Mouse (Mus musculus) CH12.LX (cell line): Measurements from ENCODE around the gene Ddx28. TPM values are rescaled to one million over a fixed set of nuclear protein-coding genes. Genes with fewer than 3 reads are reported as not detected.

Experiments used
- DNase-seq: peaks from one replicate; pipeline ENCODE4 v3.0.0-alpha.2; 2013; ENCODE audit errors: extremely low read depth
- H3K27ac ChIP-seq: 2 replicates; pipeline ENCODE4 v1.5.1; 2012; ENCODE audit warnings: low read depth, mild to moderate bottlenecking, control low read depth, moderate library complexity; ENCODE audit not compliant: insufficient read depth
- H3K27me3 ChIP-seq: replicated peaks from 2 replicates; pipeline ENCODE3; 2012; ENCODE audit warnings: inconsistent platforms
- H3K36me3 ChIP-seq, 2 experiments: replicated peaks in 1 of 2; 2 replicates each; pipeline versions ENCODE3 to v1.6.1; 2012; ENCODE audit warnings: inconsistent platforms in 1 of 2, low read length in 1 of 2, mild to moderate bottlenecking in 1 of 2, mixed read lengths in 1 of 2, moderate library complexity in 1 of 2; ENCODE audit not compliant: control insufficient read depth in 1 of 2, insufficient read depth in 1 of 2
- H3K4me1 ChIP-seq, 2 experiments: 2 replicates each; pipeline ENCODE4 v1.6.1; 2012; ENCODE audit warnings: inconsistent platforms in 1 of 2, moderate library complexity in 1 of 2; ENCODE audit not compliant: insufficient read depth in 2 of 2, control insufficient read depth in 1 of 2
- H3K4me2 ChIP-seq: 2 replicates; pipeline ENCODE4 v1.6.1; 2012; ENCODE audit warnings: low read depth, mild to moderate bottlenecking, control low read depth; ENCODE audit not compliant: poor library complexity, insufficient read depth, severe bottlenecking
- H3K4me3 ChIP-seq, 3 experiments: fragments of 150-350 bp in 1 of 3; sonication (generic) in 1 of 3; replicated peaks in 1 of 3; 2 replicates each; pipeline versions ENCODE3 to v1.5.1; 2011 to 2012; ENCODE audit warnings: low read depth in 2 of 3, low read length in 2 of 3, mild to moderate bottlenecking in 2 of 3, moderate library complexity in 2 of 3, control low read depth in 1 of 3, improper control_type of control experiment in 1 of 3, inconsistent platforms in 1 of 3, mixed read lengths in 1 of 3; ENCODE audit not compliant: poor library complexity in 1 of 3
- H3K79me2 ChIP-seq: replicated peaks from 2 replicates; pipeline ENCODE4 v1.6.1; 2012; ENCODE audit warnings: mild to moderate bottlenecking, moderate library complexity; ENCODE audit not compliant: control insufficient read depth, poor library complexity, insufficient read depth, severe bottlenecking; ENCODE audit errors: extremely low read depth
- H3K9ac ChIP-seq: 2 replicates; pipeline ENCODE4 v1.6.1; 2012; ENCODE audit warnings: low read depth, mild to moderate bottlenecking, control low read depth, moderate library complexity; ENCODE audit not compliant: insufficient read depth
- H3K9me3 ChIP-seq: replicated peaks from 2 replicates; pipeline ENCODE3; 2012; ENCODE audit warnings: low read length, inconsistent platforms, mixed read lengths
- BHLHE40 ChIP-seq: IDR thresholded peaks from 2 replicates; pipeline ENCODE4 v1.6.1; 2011; ENCODE audit warnings: mild to moderate bottlenecking, low read depth, low read length, improper control_type of control experiment
- CHD1 ChIP-seq: IDR thresholded peaks from 2 replicates; pipeline ENCODE4 v1.6.1; 2012; ENCODE audit warnings: low read depth, low read length, improper control_type of control experiment, inconsistent platforms
- CHD2 ChIP-seq: IDR thresholded peaks from 2 replicates; pipeline ENCODE4 v1.6.1; 2011; ENCODE audit warnings: low read length, improper control_type of control experiment
- CTCF ChIP-seq, 2 experiments: IDR thresholded peaks in 1 of 2; conservative IDR thresholded peaks in 1 of 2; 2 replicates each; pipeline ENCODE4 v1.5.1; 2011 to 2012; ENCODE audit warnings: low read depth in 2 of 2, low read length in 2 of 2, improper control_type of control experiment in 1 of 2, inconsistent platforms in 1 of 2, mild to moderate bottlenecking in 1 of 2, moderate library complexity in 1 of 2
- E2F4 ChIP-seq: IDR thresholded peaks from 2 replicates; pipeline ENCODE4 v1.6.1; 2011; ENCODE audit warnings: low read depth, low read length, improper control_type of control experiment; ENCODE audit not compliant: insufficient replicate concordance
- EP300 ChIP-seq: IDR thresholded peaks from 2 replicates; pipeline ENCODE4 v1.6.1; 2011; ENCODE audit warnings: low read length, improper control_type of control experiment
- ETS1 ChIP-seq: conservative IDR thresholded peaks from 2 replicates; pipeline ENCODE4 v1.6.1; 2012; ENCODE audit warnings: low read depth, mild to moderate bottlenecking, inconsistent platforms, low read length, improper control_type of control experiment, moderate library complexity
- GABPA ChIP-seq: IDR thresholded peaks from 2 replicates; pipeline ENCODE4 v1.6.1; 2012; ENCODE audit warnings: low read depth, low read length, improper control_type of control experiment, inconsistent platforms; ENCODE audit not compliant: insufficient replicate concordance
- HCFC1 ChIP-seq: IDR thresholded peaks from 2 replicates; pipeline ENCODE4 v1.6.1; 2012; ENCODE audit warnings: low read depth, mild to moderate bottlenecking, inconsistent platforms, low read length, improper control_type of control experiment
- IRF4 ChIP-seq: IDR thresholded peaks from 2 replicates; pipeline ENCODE4 v1.6.1; 2014; ENCODE audit warnings: low read depth, mild to moderate bottlenecking, inconsistent platforms, low read length, improper control_type of control experiment
- JUN ChIP-seq: IDR thresholded peaks from 2 replicates; pipeline ENCODE4 v1.6.1; 2011; ENCODE audit warnings: low read depth, mild to moderate bottlenecking, low read length, improper control_type of control experiment, moderate library complexity; ENCODE audit not compliant: insufficient read depth
- JUND ChIP-seq: conservative IDR thresholded peaks from 2 replicates; pipeline ENCODE4 v1.6.1; 2011; ENCODE audit warnings: low read depth, low read length, improper control_type of control experiment
- KAT2A ChIP-seq: IDR thresholded peaks from 2 replicates; pipeline ENCODE4 v1.6.1; 2012; ENCODE audit warnings: low read length, improper control_type of control experiment, inconsistent platforms; ENCODE audit not compliant: insufficient replicate concordance
- MAX ChIP-seq: IDR thresholded peaks from 2 replicates; pipeline ENCODE4 v1.6.1; 2011; ENCODE audit warnings: low read length, improper control_type of control experiment
- MAZ ChIP-seq: IDR thresholded peaks from 2 replicates; pipeline ENCODE4 v1.6.1; 2012; ENCODE audit warnings: low read depth, mild to moderate bottlenecking, inconsistent platforms, low read length, improper control_type of control experiment, moderate library complexity
- MEF2A ChIP-seq: IDR thresholded peaks from 2 replicates; pipeline ENCODE4 v1.6.1; 2014; ENCODE audit warnings: low read depth, mild to moderate bottlenecking, inconsistent platforms, low read length, improper control_type of control experiment, borderline replicate concordance
- MXI1 ChIP-seq: IDR thresholded peaks from 2 replicates; pipeline ENCODE4 v1.6.1; 2011; ENCODE audit warnings: mild to moderate bottlenecking, low read depth, low read length, improper control_type of control experiment
- MYC ChIP-seq: IDR thresholded peaks from 2 replicates; pipeline ENCODE4 v1.6.1; 2011; ENCODE audit warnings: low read depth, mild to moderate bottlenecking, improper control_type of control experiment, low read length
- NELFE ChIP-seq: IDR thresholded peaks from 2 replicates; pipeline ENCODE4 v1.6.1; 2011; ENCODE audit warnings: low read depth, low read length, improper control_type of control experiment
- NRF1 ChIP-seq: IDR thresholded peaks from 2 replicates; pipeline ENCODE4 v1.6.1; 2014; ENCODE audit warnings: low read depth, mild to moderate bottlenecking, inconsistent platforms, low read length, improper control_type of control experiment, moderate library complexity
- PAX5 ChIP-seq: IDR thresholded peaks from 2 replicates; pipeline ENCODE4 v1.6.1; 2012; ENCODE audit warnings: low read length, inconsistent platforms, mixed read lengths
- POLR2A ChIP-seq: IDR thresholded peaks from 2 replicates; pipeline ENCODE4 v1.6.1; 2011; ENCODE audit warnings: low read depth, mild to moderate bottlenecking, improper control_type of control experiment, low read length
- POLR2AphosphoS2 ChIP-seq: IDR thresholded peaks from 2 replicates; pipeline ENCODE4 v1.6.1; 2011; ENCODE audit warnings: low read depth, low read length, improper control_type of control experiment
- RAD21 ChIP-seq: IDR thresholded peaks from 2 replicates; pipeline ENCODE4 v1.6.1; 2011; ENCODE audit warnings: low read depth, mild to moderate bottlenecking, low read length, improper control_type of control experiment, moderate library complexity
- SMC3 ChIP-seq: IDR thresholded peaks from 2 replicates; pipeline ENCODE4 v1.6.1; 2011; ENCODE audit warnings: low read depth, low read length, improper control_type of control experiment
- TCF12 ChIP-seq: IDR thresholded peaks from 2 replicates; pipeline ENCODE4 v1.6.1; 2014; ENCODE audit warnings: low read depth, mild to moderate bottlenecking, inconsistent platforms, low read length, improper control_type of control experiment
- UBTF ChIP-seq: IDR thresholded peaks from 2 replicates; pipeline ENCODE4 v1.6.1; 2012; ENCODE audit warnings: low read depth, mild to moderate bottlenecking, inconsistent platforms, low read length, improper control_type of control experiment, moderate library complexity
- USF1 ChIP-seq: IDR thresholded peaks from 2 replicates; pipeline ENCODE4 v1.6.1; 2014; ENCODE audit warnings: low read depth, mild to moderate bottlenecking, inconsistent platforms, low read length, improper control_type of control experiment
- USF2 ChIP-seq: conservative IDR thresholded peaks from 2 replicates; pipeline ENCODE4 v1.6.1; 2011; ENCODE audit warnings: low read depth, low read length, improper control_type of control experiment
- ZC3H11A ChIP-seq: IDR thresholded peaks from 2 replicates; pipeline ENCODE4 v1.6.1; 2012; ENCODE audit warnings: low read depth, mild to moderate bottlenecking, inconsistent platforms, low read length, improper control_type of control experiment
- ZNF384 ChIP-seq: IDR thresholded peaks from 2 replicates; pipeline ENCODE4 v1.6.1; 2012; ENCODE audit warnings: low read depth, low read length, improper control_type of control experiment, inconsistent platforms
- dilution Hi-C: fragments of 300-500 bp; cut with MboI; formaldehyde crosslinking; loops from 2 replicates; pipeline ENCODE4 v1.14.3; 2020; ENCODE audit warnings: low sequenced_read_pairs; ENCODE audit not compliant: extremely low pct_unique_long_range_greater_than_20kb, extremely low pct_ligation_motif_present
- in situ Hi-C: fragments of 300-500 bp; cut with MboI; formaldehyde crosslinking; loops from 3 replicates; pipeline ENCODE4 v1.14.3; 2019; ENCODE audit warnings: low sequenced_read_pairs, low pct_ligation_motif_present, low pct_unique_long_range_greater_than_20kb, mixed read lengths
- polyA plus RNA-seq: library from polyadenylated mRNA; unstranded; fragments of >175 nt; gene quantifications from 2 replicates; pipeline ENCODE4 v1.2.1, GENCODE M21; 2012; ENCODE audit warnings: low read depth; ENCODE audit not compliant: insufficient read length
- total RNA-seq, 2 experiments: library from RNA; depleted of rRNA; stranded (reverse); fragments of 300-350 nt in 1 of 2; fragments of >200 nt in 1 of 2; gene quantifications; 2 replicates each; pipeline ENCODE4 v1.2.3; 2012 to 2014

Ddx28 gene
- total and polyA plus RNA-seq, 3 experiments = 15.5 to 21.8 (median 19.8) TPM

GRCm38 (mm10) chr8:106038721-106039120 is 27.0 kb upstream of the Ddx28 start:
- in situ Hi-C loops = loop anchor here (25.0 kb wide), 1 partner anchor 326 kb away; the partner anchor contains the start of genes 4933405L10Rik, Acd, Enkd1 and Pard6a
- Histone ChIP-seq H3K4me3 (no peak overlapping the region), H3K79me2 (no peaks in the 10 kb centered on the region), H3K4me2 (no peak overlapping the region), H3K9ac (no peak overlapping the region), H3K36me3 (peaks cover 21 to 68% of the 10 kb centered on the region in 2 experiments), H3K4me1 (peaks cover 9 to 41% of the 10 kb centered on the region in 2 experiments), H3K9me3 (no peaks in the 10 kb centered on the region), H3K27me3 (no peaks in the 10 kb centered on the region), H3K27ac (no peak overlapping the region)
- dilution Hi-C loops = no loop called here
- no peak for TF ChIP-seq CHD1
- TF ChIP-seq RAD21 = no peak
- TF ChIP-seq BHLHE40 = no peak
- TF ChIP-seq MYC = no peak
- no peak for TF ChIP-seq MAZ
- no peak for TF ChIP-seq ZNF384
- no peak for TF ChIP-seq NRF1
- no peak for TF ChIP-seq ZC3H11A
- no peak for DNase-seq

DNA sequence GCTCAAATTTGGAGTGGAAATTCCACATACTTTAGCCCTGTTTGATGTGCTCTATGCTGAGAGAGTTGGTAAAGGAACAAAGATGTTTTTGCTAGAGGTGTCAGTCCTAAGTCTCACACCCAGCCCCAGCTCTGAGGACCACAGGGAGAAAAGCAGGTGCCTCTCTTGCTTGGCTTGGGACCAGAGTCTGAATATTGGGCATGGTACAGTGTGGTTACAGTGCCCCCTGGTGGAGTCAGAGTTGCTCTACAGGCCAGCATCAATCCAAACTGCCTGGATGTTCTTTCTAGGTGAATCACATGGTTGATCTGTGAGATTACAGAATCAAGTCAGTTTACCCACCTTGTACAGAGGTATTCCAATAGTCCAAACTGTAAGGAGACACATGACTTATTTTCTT is 10.8 kb upstream of the Ddx28 start:
- H3K4me1 ChIP-seq = no peaks in the 10 kb centered on the region
- dilution Hi-C loops = no loop called here
- no peak overlapping the region for H3K9ac ChIP-seq
- H3K27me3 ChIP-seq = no peaks in the 10 kb centered on the region
- no peak overlapping the region for H3K4me3 ChIP-seq
- no peak overlapping the region for H3K27ac ChIP-seq
- peaks cover 30 to 80% of the 10 kb centered on the region in 2 experiments for H3K36me3 ChIP-seq
- DNase-seq = peak; percentile 82
- H3K4me2 ChIP-seq = no peak overlapping the region
- in situ Hi-C loops = no loop called here
- no peaks in the 10 kb centered on the region for H3K9me3 ChIP-seq
- H3K79me2 ChIP-seq = no peaks in the 10 kb centered on the region; the same call in 1 of the 2 replicates
- no peak for TF ChIP-seq JUN
- TF ChIP-seq CHD1 = no peak
- TF ChIP-seq IRF4 = peak; percentile 57; the same call in 1 of the 2 replicates
- no peak for TF ChIP-seq EP300
- no peak for TF ChIP-seq MXI1
- TF ChIP-seq E2F4 = no peak
- TF ChIP-seq MAZ = peak; percentile 40; the same call in 1 of the 2 replicates
- TF ChIP-seq ETS1 = no peak
- TF ChIP-seq SMC3 = peak; percentile 99
- TF ChIP-seq UBTF = no peak
- TF ChIP-seq BHLHE40 = 0 out of 2 replicates have a peak, but pooled peaks have one; percentile 23
- no peak for TF ChIP-seq KAT2A
- no peak for TF ChIP-seq CHD2
- TF ChIP-seq NRF1 = peak; percentile 44; the same call in 1 of the 2 replicates
- no peak for TF ChIP-seq PAX5
- TF ChIP-seq ZC3H11A = peak; percentile 94
- 0 out of 2 replicates have a peak, but pooled peaks have one; percentile 20 for TF ChIP-seq HCFC1
- TF ChIP-seq JUND = peak; percentile 39; the same call in 1 of the 2 replicates
- peak; percentile 55; the same call in 1 of the 2 replicates for TF ChIP-seq MAX
- TF ChIP-seq ZNF384 = peak; percentile 34; the same call in 1 of the 2 replicates
- TF ChIP-seq GABPA = no peak
- TF ChIP-seq TCF12 = no peak
- TF ChIP-seq CTCF (conservative IDR thresholded peaks at IDR 0.05 in 1 of 2, IDR thresholded peaks at IDR 0.05 in 1 of 2; ENCODE audit: low read depth in 2 of 2, low read length in 2 of 2) = peak; percentile 89 to 98
- no peak for TF ChIP-seq POLR2AphosphoS2
- TF ChIP-seq MEF2A = peak; percentile 45; the same call in 1 of the 2 replicates
- TF ChIP-seq POLR2A = no peak
- peak; percentile 58; the same call in 1 of the 2 replicates for TF ChIP-seq NELFE
- TF ChIP-seq RAD21 = peak; percentile 98
- TF ChIP-seq USF1 = no peak
- no peak for TF ChIP-seq USF2
